Mouse (Mus musculus): Measurements from ENCODE around the gene 4930453N24Rik. TPM values are rescaled to one million over a fixed set of nuclear protein-coding genes. Genes with fewer than 3 reads are reported as not detected.

Gene 4930453N24Rik
- polyA plus RNA-seq (2017; shearing (Covaris generic)): 24.5 TPM

GRCm38 (mm10) chr16:64770521-64771430, at the start of gene 4930453N24Rik:
Gene 4930453N24Rik (minus strand): TSS chr16:64771161.

Other genes with a start within 250 kb of the 4930453N24Rik start
- gene Csnka2ip, start 168.8 kb downstream of the 4930453N24Rik start, polyA plus RNA-seq (2017; shearing (Covaris generic)): not detected
- gene Zfp654, start 80.5 kb upstream of the 4930453N24Rik start, polyA plus RNA-seq (2017; shearing (Covaris generic)): 32.2 TPM
- gene Cggbp1, start 80.8 kb upstream of the 4930453N24Rik start, polyA plus RNA-seq (2017; shearing (Covaris generic)): 154 TPM

Measured in effector memory CD4-positive, alpha-beta T cell, adult 5 months (primary cell).